Mouse (Mus musculus): ENCODE results near the gene Anapc15. TPM values are rescaled to one million over a fixed set of nuclear protein-coding genes. Genes with fewer than 3 reads are reported as not detected.

Gene Anapc15
- total RNA-seq, 1 experiment from 2014 or later: 48.4 TPM

DNA sequence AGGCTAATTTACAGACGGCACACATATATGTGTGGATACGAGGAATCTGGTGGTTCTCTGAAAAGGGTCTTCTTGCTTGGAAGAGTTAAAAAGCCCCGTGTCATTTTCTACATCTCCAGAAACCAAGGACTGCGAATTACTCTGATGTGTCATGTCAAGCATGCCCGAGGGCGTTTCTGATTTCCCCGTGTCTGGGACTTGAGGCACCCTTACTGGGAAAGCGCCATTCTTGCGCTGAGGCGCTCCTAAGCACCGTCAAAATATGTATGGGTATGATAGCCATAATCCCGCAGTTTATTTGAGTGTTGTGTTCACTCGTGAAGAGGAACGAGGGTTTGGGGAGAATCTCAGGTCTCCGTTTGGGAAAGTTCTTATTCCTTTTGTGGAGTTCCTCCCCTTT lies 69.8 kb downstream of the Anapc15 start:
- no peak for ATAC-seq (ENCODE audit: extremely low read depth, insufficient number of reproducible peaks, low FRiP score, poor library complexity, severe bottlenecking)

DNA sequence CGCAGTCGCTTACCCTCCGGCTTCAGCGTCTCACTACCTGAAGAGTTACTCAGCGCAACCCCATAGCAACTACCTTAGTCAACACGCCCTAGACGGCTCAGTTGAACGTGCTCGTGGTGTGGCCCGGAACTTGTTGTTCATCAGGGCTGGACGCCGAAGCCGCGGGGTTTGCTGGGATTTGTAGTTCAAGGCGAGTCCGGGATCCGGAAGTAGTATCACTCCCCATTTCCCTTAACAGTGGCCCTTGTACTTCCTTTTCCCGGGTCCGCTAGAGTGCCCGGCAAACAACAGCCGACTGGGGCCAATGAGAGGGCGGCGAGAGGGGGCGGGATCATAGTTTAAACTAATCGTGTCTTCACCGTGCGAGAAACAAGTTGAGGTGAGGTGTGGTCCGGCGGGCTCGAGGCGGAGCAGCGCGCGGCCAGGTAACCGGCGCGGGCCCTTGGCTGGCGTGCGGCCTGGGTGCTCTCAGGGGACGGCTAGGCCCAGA lies 70.3 kb downstream of the Anapc15 start, which contains the start of the genes Lrrc51 and Numa1:
TSS of gene Lrrc51 (minus strand) at position 145 of the 490 bp plus-strand sequence.
TSS of gene Numa1 (plus strand) at position 361 of the 490 bp plus-strand sequence.
- ATAC-seq (ENCODE audit: extremely low read depth, insufficient number of reproducible peaks, low FRiP score, poor library complexity, severe bottlenecking): peak; percentile 98

DNA sequence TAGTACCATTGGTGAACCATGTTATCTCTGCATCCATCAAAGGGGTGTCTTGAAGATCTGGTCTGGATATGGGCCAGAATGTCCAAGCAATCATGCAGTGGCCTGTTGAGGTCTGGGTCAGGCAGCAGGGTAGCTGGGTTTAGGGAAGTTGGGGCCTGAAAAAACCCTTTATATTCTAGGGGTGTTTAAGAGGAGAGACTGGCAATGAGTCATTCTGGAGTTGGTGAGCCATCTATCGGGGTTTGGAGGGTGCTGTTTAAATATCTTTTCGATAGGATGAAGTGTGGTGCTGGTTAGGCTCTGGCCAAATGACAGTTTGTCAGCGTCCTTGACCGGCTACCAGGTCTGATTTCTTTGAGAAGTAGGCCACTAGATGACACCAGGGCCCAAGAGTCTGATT lies 72.4 kb downstream of the Anapc15 start:
- ATAC-seq (ENCODE audit: extremely low read depth, insufficient number of reproducible peaks, low FRiP score, poor library complexity, severe bottlenecking): no peak

DNA sequence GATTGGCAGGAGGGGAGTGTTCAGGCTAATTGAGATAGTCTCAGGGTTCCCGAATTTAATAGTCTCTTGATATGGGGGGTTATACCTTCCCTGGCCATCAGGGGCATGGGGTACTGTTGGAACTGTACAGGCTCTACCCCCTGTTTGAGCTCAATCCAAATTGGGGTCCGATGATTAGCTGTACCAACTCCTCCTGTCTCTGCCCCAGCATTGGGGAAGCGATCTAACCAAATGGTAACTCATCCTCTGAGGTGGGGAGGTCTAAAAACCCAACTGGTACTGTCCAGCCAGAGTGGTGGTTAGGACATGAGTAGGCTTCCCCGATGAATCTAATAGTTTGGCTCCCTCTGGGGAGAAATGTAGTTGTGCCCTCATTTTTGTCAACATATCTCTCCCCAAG lies 73.5 kb downstream of the Anapc15 start:
- ATAC-seq (ENCODE audit: extremely low read depth, insufficient number of reproducible peaks, low FRiP score, poor library complexity, severe bottlenecking): no peak

DNA sequence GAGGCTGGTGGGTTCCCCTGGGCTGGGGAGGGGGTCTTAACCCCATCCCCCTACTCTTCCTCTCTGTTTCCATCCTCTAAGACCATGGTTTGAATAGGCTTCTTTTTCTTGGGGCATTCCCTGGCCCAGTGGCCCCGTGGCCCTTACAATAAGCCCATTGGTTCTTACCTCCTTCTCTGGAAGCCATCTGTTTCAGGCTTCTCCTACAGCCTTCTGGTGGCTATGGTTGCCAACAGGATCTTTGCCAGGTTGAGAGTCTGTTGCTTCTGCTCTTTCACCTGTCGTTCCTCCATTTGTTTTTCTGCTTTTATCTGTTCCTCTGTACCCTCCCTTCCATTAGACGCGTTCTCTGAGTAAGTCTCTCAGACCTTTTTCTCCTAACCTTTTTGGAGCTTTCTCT lies 74.1 kb downstream of the Anapc15 start:
- no peak for ATAC-seq (ENCODE audit: extremely low read depth, insufficient number of reproducible peaks, low FRiP score, poor library complexity, severe bottlenecking)

DNA sequence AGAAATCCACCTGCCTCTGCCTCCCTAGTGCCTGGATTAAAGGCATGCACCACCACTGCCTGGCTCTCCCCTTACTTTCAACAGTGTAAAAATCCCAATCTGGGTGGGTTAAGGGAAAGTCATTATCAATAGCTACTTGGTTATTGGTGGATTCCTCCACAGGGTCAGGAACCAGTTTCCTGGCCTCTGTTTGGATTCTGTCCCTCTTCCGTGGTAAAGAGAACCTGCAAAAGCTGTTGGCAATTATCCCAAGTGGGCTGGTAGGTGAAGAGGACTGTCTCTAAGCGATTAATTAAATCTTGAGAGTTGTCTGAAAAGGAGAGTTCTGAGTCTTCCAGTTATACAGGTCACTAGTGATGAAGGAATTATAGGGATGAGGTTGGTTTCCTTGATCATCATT lies 74.8 kb downstream of the Anapc15 start:
- no peak for ATAC-seq (ENCODE audit: extremely low read depth, insufficient number of reproducible peaks, low FRiP score, poor library complexity, severe bottlenecking)

DNA sequence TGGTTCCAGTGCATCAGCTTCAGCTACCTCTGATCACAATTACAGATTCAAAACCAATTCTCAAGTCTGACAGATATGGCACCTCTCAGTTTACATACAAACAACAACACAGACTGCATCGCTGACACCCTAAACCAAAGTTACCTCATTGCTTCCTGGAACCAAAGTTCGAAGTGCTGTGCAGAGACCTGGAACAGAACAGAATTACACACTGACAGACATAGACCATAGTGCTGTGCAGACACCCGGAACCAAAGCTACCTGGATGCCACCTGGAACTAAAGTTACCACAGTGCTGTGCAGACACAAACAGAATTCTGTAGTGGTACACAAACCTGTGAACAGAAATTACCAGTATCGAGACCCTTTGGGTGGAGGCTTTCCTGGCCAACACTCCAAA lies 76.2 kb downstream of the Anapc15 start:
- ATAC-seq (ENCODE audit: extremely low read depth, insufficient number of reproducible peaks, low FRiP score, poor library complexity, severe bottlenecking): no peak

DNA sequence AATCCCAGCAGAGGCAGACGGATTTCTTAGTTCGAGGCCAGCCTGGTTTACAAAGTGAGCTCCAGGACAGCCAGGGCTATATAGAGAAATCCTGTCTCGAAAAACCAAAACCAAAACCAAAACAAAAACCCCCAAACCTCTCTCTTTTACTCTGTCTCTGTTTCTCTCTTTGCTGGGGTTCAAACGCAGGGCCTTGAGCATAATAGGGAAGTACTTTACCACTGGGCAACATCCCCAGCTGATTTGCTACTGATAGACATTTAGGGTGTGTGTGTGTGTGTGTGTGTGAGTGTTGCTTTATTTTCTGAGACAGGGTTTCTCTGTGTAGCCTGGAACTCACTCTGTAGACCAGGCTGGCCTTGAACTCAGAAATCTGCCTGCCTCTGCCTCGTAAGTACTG lies 85.5 kb downstream of the Anapc15 start:
- ATAC-seq (ENCODE audit: extremely low read depth, insufficient number of reproducible peaks, low FRiP score, poor library complexity, severe bottlenecking): peak; percentile 74; the same call in 1 of the 2 replicates

Other genes starting within 250 kb of the Anapc15 start
- 7.7 and 9.2 TPM in 2 replicates for gene Clpb, start 200.1 kb upstream of the Anapc15 start, total RNA-seq (2017)
- not detected in 2 replicates for gene Phox2a, start 45.4 kb upstream of the Anapc15 start, total RNA-seq (2017)
- 5.7 and 10.4 TPM in 2 replicates for gene Inppl1, start 25.5 kb upstream of the Anapc15 start, total RNA-seq (2017)
- gene Folr2, start 6.5 kb upstream of the Anapc15 start, total RNA-seq (2017): not detected in 2 replicates
- 1.0 TPM in 1 of 2 replicates, not detected in the other for gene Folr1, start 7.1 kb downstream of the Anapc15 start, total RNA-seq (2017)
- gene Lamtor1, start 42.2 kb downstream of the Anapc15 start, total RNA-seq (2017): 65.2 and 77.1 TPM in 2 replicates
- gene Tomt, start 42.6 kb downstream of the Anapc15 start, total RNA-seq (2017): 0.49 TPM in 1 of 2 replicates, not detected in the other
- gene Lrrc51, start 70.2 kb downstream of the Anapc15 start, total RNA-seq (2017): 0.93 and 3.2 TPM in 2 replicates
- 225 and 227 TPM in 2 replicates for gene Numa1, start 70.4 kb downstream of the Anapc15 start, total RNA-seq (2017)
- 12.2 and 13.6 TPM in 2 replicates for gene Il18bp, start 155.0 kb downstream of the Anapc15 start, total RNA-seq (2017)
- 15.0 and 15.8 TPM in 2 replicates for gene Rnf121, start 201.8 kb downstream of the Anapc15 start, total RNA-seq (2017)
- gene Xndc1, start 201.8 kb downstream of the Anapc15 start, total RNA-seq (2017): 35.2 and 40.2 TPM in 2 replicates
- gene Xntrpc, start 202.0 kb downstream of the Anapc15 start, total RNA-seq (2017): 0.47 and 3.4 TPM in 2 replicates
- 0.49 and 2.0 TPM in 2 replicates for gene Trpc2, start 219.4 kb downstream of the Anapc15 start, total RNA-seq (2017)
- gene Art1, start 238.0 kb downstream of the Anapc15 start, total RNA-seq (2017): not detected in 2 replicates
- gene Art5, start 245.8 kb downstream of the Anapc15 start, total RNA-seq (2017): 0.49 and 2.2 TPM in 2 replicates